Mouse (Mus musculus): ENCODE results near the gene Slc4a2.

Gene Slc4a2

DNA sequence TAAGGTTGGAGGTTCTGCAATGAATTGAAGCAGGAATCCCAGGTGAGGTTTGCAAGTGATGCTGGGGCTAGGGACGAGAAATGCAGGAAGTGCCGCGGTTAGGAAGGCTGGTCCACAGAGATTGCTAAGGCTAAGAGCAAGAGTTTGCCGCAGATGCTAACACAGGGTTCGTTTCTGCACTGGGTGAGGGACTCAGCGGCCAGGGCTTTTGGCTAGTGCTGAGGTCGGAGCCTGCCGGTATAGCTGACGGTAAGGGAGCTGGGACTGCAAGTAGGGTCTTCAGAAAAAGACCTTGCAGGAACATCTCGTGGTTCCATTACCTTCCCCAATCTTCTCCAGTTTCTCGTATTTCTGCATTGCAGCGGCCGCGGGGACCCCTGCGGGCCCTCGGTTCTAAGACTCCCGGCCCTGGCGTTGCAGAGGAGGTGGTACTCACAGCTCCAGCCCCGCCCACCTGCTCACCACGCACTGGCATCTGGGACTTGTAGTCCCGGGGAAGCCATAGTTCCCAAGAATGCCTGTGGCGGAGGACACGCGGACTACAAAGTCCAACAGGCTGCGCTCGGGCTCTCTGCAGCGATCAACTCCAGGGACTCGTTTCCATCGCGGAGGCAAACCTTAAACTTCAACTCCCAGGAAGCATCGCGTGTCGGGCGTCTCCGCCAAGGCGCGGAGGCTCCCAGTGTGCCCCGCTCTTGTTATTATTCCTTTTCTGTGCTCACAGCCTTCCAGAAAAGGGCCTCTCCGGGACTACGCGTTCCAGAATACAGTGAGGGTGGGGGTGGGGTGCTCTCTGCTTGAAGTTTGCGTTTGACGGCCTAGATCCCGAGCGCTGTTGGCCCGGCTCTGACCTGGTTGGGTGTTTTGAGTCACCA is at the start of gene Slc4a2, which contains the start of gene Cdk5:
Gene Slc4a2 (plus strand): TSS at position 709 of the 875 bp plus-strand sequence.
Gene Cdk5 (minus strand): TSS at position 402 of the 875 bp plus-strand sequence.
- WGBS: under 1% methylated on average over 46 of the region's 46 CpGs

DNA sequence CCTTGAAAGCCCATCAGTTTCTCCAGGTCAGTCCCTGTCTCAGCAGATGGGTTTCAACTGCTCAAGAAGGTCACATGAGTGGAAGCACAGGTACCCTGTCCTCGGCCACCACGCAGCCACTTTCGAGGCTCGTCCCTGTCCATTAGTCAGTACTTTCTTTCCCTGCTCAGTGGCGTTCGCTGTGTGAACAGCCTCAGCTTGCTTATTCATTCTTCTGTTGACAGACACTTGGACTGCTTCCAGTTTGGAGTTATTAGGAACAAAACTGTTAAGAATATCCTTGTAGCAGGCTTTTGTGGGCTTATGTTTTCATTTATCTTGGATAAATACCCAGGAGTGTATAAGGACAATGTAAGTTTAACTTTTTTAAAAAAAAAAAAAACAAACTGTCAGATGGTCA is 49.4 kb upstream of the Slc4a2 start:
- 51% methylated on average over 6 of the region's 6 CpGs for WGBS

DNA sequence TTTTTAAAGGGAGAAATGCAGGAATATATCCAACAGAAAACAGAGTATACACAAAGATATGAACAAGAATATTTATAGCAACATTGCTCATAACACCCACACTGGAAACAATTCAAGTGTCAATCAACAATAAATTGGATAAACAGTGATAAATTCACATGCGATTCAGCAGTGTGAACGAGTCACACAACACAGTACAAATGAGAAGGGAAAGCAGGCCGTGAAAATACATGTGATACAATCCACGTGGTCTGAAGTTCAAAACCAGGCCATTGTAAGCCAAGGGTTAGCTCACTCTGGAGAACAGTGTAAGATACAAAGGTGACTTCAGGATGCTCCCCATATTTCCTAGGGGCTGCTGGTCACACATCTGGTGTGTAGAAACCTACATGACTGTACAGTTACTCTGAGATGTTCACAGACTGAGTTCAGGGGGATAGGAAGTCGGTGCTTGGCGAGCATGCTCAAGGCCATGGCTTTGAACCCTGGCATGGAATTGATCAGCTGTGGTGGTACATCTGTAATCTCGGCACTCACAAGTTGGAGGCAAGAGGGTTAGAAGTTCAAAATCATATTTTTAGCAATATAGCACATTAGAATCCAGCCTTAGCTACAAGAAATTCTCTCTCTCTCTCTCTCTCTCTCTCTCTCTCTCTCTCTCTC is 48.8 kb upstream of the Slc4a2 start:
- WGBS: 72% methylated on average over 7 of the region's 7 CpGs

DNA sequence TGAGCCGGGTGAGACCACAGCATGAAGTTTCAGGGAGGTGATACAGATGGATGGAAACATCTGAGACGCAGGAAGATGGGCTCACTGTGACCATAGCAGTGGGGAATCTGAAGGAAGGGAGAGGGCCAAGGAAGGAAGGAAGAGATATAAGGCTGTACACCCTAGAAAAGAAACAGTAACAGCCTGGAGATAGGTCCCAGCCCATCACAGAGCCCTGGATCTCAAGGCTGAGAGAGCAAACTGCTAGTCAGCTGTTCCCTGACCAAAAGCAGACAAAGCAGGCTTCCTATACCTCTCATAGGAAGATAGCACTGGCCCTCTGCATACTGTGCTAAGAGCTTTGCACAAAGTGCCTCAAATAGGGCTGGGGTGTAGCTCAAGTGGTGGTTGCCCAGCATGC is 44.9 kb upstream of the Slc4a2 start:
- 82% methylated on average over 2 of the region's 2 CpGs for WGBS

DNA sequence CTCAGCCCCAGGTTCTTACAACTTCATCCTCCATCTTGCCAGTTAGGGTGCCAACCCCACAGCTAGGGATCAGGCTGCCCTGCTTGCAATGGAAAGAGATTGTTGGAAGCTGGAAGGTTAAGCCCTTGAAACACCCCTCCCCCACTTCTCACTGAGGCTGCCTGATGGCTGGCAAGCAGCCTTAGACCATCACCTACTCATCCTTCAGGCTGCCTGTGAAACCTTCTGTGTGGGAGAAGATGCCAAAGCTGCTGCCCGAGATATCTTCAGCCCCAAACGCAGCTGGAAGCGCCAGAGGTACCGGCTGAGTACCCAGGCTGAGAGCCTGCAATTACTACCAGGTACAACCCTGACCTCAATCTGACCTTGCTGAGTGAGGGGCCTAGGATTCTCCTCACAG is 44.1 kb upstream of the Slc4a2 start:
- 59% methylated on average over 4 of the region's 4 CpGs for WGBS

DNA sequence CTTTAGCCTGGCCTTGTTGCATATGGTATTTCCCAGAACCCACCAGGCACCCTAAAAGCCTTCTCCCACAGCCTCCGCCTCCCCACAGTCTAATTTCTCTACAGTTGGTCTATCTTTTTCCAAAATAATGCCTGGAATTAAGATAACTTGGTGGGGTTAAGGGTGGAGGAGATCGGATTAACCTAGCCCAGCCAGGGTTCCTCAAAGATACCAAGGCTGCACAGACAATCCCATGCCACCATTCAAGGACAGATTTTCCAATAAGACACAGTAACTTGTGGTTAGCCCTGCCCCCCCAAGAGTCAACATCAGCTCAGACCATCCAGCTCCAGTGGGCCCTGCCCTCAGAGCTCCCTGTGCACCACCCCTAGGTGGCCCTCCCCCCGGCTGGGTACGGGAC is 43.1 kb upstream of the Slc4a2 start:
- 93% methylated on average over 4 of the region's 4 CpGs for WGBS

DNA sequence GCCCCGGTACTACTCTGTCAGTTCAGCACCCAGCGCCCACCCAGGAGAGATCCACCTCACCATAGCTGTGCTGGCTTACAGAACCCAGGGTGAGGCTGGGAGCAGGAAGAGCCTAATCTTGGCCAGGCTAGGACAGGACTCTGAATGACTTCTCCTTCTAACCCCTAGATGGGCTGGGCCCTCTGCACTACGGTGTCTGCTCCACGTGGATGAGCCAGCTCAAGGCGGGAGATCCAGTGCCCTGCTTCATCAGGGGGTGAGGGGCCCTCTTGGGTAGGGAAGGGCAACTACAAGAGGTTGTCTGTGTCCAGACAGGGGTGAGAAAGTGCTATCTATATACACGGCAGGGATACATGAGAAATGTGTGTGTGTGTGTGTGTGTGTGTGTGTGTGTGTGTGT is 42.2 kb upstream of the Slc4a2 start:
- WGBS: 82% methylated on average over 6 of the region's 6 CpGs

DNA sequence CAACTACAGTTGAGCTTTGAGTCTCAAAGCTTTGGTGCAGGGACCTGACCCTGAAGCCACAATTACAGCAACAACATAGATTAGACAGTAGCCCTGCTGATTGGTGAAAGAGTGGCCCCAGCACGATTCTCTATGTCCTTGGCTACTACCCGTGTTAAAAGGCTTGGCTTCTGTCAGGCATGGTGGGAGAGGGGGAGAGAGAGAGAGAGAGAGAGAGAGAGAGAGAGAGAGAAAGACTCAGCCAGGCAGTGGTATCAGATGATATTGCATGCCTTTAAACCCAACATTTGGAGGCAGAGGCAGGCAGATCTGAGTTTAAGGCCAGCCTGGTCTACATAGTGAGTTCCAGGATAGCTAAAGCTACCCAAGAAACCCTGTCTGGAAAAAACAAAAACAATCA is 41.6 kb upstream of the Slc4a2 start:
- WGBS: 84% methylated on average over 2 of the region's 2 CpGs

DNA sequence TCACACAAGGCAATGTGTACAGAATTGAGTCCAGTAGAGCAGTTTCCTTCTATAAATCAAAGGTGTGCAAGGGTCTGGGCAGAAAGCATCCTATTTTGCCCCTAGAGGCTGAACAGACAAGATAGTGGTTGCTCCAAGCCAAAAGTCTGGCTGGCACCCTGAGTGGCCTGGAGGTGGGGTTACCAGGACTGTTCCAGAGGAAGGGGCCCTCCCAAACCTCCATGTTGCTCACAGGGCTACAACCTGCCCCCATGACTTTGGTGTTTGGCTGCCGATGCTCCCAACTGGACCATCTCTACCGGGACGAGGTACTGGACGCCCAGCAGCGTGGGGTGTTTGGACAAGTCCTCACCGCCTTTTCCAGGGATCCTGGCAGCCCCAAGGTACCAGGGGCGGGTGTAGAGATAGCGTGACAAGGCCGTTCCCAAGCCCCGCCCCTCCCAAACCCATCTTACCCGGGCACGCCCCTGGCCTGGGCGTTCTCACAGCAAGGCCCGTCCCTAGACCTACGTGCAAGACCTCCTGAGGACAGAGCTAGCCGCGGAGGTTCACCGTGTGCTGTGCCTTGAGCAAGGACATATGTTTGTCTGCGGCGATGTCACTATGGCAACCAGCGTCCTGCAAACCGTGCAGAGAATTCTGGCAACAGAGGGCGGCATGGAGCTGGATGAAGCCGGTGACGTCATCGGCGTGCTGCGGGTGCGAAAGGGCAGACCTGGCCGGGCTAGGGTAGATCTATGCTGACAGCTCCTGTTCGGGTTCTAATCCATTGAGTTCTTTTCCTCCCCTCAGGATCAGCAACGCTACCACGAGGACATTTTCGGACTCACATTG is 40.4 kb upstream of the Slc4a2 start:
- 2% methylated on average over 34 of the region's 34 CpGs for WGBS

DNA sequence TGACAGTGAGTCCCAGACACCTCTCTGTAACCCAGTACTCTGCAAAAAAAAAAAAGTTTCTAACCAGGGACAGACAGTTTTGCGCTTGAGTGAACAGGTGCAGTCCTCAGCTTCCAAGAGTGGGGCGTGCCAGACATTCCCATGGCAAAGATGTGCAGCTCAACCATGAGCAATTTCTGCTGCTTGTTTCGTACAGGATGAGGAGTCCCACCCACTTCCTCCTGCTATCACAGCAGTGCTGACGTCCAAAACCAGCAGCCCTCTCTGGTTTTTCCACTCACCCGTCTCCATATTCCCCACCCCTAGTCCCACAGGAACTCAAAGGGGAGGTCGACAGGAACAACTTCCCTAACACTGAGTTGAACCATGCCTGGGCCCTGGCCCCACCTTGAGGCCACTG is 39.2 kb upstream of the Slc4a2 start:
- WGBS: 26% methylated on average over 6 of the region's 6 CpGs

DNA sequence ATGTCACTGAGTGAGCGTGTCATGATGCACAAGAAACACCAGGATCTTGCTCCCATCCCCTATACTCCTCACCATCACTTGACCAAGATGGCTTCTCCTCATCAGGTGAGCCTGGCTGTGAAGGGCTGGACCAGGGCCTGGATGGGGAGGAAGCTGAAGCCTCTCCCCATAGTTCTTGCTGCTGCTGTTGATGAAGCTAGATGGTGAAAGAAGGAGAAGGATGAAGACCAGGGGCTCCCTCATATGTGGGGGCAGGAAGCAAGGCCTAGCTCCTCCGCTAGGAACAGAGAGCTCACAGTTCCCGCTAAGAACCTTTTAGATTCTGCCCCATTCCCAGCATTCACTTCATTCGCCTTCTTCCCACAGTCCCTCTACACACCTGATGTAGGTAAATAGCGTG is 38.3 kb upstream of the Slc4a2 start:
- 96% methylated on average over 5 of the region's 5 CpGs for WGBS

DNA sequence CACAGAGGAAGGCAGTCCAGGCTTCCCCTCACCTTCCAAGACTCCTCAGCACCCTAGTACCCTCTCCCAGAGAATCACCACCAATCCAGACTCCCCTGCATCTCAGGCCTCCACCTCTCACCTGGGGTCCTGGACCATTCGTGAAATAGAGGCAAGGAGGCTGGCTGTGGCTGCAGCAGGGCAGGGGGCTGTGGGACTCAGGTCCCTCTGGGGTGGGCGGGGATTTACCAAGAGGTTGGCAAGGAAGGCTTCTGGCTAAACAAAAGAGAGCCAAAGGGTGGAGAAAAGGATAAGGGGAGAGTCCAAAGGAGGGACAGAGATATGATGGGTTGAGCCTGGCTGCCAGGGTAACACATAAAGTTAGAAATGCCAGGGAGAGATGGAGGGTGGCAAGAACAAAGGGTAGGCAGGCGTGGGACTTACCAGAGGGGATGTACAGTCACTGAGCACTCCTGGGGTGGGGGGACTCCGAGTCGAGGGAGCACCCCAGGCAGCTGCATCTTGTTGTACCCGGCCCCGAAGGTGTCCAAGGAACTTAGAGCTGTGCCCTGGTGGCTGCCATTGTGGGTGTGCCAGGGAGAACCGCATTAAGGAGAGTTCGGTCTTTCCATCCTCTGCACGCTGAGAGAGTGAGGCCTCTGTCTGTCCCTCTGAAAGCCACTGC is 37.6 kb upstream of the Slc4a2 start:
- 81% methylated on average over 10 of the region's 10 CpGs for WGBS

DNA sequence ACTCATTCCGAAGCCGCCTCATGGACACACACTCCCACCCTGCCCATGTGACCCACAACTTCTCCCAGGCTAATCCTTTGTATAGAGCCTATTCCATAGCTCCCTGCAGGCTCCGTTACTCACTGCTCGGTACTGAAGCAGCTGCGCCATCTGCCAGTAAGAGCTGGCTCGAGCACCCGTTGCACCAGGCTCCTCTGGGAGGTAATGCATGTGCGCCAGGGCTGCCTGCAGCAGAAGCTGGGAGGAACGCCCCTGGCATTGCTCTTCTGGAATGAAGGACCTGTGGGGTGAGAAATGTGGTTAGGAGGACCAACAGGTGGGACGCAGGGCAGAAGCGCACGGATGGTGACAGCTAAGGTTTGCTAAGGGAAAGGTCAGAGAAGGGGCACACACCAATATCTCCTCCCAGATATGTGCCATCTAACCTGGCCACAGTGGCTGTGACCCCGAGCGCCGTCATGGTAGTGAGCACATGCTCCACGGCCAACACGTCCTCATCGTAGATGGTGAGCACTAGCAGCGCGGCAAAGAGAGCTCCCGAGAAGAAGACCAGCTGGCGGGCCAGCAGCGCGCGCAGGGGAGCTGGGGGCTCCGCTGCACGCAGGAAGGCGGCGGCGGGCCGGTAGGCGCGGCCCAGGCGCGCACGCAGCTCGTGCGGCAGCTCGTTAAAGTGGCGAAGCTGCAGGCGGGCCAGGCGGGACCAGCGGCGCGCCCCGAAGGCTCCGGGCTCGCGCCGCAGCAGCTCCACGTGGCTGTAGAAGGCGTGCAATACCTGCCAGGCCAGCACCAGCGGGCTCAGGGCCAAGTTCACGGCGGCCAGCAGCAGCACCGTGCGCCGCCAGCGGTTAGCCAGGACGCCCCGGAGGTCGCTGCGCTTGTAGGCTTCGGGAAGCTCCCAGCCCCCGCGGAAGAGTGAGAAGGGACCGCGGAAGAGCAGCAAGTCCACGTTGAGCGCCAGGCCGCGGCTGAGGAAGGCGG is 36.1 kb upstream of the Slc4a2 start:
- WGBS: 1% methylated on average over 73 of the region's 73 CpGs

DNA sequence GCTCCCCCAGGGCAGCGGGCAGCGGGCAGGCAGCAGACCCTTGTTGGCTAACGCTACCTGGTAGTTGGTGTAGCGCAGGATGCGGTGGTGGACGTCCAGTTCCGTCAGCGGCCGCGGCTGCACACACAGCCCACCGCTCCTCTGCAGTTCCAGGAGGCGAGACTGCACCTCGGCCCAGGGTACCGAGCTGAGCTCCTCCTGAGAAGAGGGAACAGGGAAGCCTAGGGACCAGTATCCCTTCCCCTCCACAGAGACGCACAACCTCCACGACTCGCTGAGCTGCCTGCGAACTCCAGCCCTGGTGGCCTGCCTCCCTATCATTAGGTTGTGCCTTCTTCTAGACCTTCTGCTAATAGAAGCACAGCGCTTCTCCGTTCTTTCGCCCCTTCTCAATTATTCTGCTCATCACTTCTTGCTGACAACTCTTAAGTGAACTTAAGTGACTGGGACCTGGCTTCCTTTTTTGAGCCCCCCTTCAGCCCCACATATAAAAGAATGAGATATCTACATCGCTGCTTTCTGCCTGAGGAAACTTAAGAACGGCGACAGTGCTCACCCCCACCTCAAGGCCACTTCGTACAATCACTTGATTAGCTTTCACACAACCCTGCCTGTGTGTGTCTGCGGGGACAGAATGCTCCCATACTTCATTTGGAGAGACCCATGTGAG is 35.3 kb upstream of the Slc4a2 start:
- 35% methylated on average over 26 of the region's 26 CpGs for WGBS

DNA sequence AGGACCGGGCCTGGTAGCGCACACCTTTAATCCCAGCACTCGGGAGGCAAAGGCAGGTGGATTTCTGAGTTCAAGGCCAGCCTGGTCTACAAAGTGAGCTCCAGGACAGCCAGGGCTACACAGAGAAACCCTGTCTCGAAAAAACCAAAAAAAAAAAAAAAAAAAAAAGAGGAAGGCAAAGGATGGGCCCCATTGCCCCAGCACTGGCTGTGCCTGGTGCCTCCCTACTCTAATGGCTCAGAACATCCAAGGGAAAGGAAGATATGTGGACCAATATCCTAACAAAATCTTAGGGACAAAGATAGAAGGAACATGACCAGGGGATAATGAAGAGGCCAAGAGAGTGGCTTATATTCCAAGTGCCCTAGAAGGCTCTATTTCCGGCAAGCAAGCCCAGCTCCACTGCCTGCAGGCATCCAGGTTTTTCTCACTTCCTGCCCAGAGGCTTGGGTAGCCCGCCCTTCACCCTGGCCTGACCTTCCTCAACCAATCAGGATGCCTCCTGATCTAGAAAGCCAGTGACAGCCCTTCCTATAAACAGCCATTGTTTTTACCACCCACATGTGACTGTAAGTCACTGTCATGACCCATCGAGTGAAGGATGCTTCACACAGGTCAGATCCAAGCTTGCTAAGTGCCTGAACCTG is 34.5 kb upstream of the Slc4a2 start:
- 74% methylated on average over 7 of the region's 7 CpGs for WGBS

DNA sequence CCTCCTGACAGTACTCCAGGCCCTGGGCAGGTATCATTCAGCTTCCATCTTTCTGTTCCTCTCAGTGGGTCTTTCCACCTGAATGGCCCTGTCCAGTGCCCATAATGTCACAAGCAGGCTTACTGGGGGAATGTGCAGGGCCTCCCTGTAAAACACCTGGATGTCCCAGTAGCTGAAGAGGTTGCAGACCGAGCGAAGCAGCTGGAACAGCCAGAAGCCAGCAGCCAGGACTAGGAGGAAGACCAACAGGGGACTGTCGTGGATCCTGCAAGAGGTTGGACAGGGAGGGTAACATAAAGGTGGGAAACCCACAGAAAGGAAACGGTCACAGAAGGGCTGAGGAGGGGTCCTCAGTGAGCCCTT is 34.0 kb upstream of the Slc4a2 start:
- 93% methylated on average over 4 of the region's 4 CpGs for WGBS

DNA sequence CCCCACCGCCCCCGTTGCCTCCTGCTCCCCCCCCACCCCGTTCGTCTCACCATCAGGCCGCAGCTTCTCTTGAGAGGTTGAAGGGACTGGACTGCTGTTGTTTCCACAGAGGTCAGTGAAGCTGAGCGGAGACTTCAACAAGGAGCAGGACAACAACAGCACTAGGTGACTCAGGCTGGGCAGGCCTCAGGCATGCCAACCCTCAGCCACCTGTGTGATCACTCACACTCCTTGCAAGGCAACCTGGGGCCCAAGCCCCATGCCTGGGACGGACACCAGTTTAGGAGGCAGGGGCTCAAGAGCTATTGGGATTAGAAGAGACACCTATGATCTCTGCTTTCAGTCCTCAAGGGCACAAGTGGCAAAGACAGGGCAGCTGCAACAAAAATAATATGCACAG is 31.8 kb upstream of the Slc4a2 start, which contains the start of gene Atg9b:
Gene Atg9b (minus strand): TSS at position 280 of the 400 bp plus-strand sequence.
- WGBS: 90% methylated on average over 7 of the region's 7 CpGs

DNA sequence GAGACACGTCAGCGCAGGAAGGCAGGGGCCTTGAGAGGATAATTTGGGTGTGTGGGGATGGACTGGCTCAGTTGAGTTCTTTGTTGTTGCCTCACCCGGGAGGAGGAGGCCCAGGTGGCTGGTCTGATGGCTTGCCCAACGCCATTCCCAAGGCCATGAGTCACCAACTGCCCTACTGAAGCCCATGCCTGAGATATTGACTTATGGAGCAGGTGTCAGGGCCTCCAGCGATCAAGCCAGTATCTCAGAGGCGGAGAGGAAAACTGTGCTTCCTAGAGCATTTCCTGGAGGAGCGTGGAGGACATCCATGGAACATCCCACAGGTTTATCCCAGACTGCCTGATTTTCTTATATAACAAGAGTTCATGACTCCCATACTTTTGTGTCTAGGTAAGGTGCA is 30.9 kb upstream of the Slc4a2 start:
- 81% methylated on average over 7 of the region's 7 CpGs for WGBS

DNA sequence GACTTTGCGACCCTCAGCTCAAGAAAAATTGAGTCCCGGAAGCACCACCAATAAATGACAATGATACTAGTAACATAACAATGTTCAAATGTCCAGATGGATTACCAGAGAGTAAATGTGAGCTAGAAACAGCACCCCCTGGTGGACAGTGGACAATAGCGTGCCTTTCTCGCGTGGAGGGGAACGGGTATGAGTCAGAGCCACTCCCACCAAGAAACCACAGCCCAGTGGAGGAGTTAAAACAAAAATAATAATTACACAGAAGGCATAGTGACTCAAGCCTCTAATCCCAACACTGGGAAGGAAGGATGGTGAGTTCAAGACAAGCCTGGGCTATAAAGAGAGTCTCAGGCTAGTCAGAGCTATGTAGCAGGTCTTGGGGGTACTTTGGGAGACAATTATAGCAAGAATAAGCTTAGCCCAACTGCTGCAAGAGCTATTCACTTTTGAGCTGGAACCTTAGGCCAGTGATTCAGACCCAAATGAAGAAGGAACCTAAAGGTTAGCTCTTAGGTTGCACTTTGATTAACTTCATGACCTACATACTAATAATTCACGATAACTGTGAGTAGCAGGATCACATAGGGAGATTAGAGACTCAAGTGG is 30.1 kb upstream of the Slc4a2 start, which contains the start of gene Abcb8:
Gene Abcb8 (plus strand): TSS at position 272 of the 606 bp plus-strand sequence.
- 24% methylated on average over 7 of the region's 7 CpGs for WGBS
